Mouse (Mus musculus): ENCODE data around the gene Stfa2l1. TPM values are rescaled to one million over a fixed set of nuclear protein-coding genes. Genes with fewer than 3 reads are reported as not detected.

The Stfa2l1 gene
- polyA plus RNA-seq, 1 experiment from 2014 or later: not detected

- no peak for ATAC-seq (ENCODE audit: low FRiP score, low read depth)
- Histone ChIP-seq H3K9ac (replicated peaks) (no peak within 1 kb of the TSS), H3K9me3 (no peaks in the 10 kb centered on the region), H3K36me3 (no peaks in the 10 kb centered on the region), H3K4me1 (no peaks in the 10 kb centered on the region), H3K4me3 (no peak within 1 kb of the TSS), H3K27me3 (no peaks in the 10 kb centered on the region), H3K4me2 (replicated peaks) (no peak within 1 kb of the TSS), H3K27ac (replicated peaks) (no peak within 1 kb of the TSS)
- WGBS: 83% methylated on average over 2 of the region's 2 CpGs
Observed at GRCm38 (mm10) chr16:36209967-36210453, 53.4 kb downstream of the Stfa2l1 start, which contains the start of gene Gm5416. Gm5416 (plus strand) TSS chr16:36210403.

Other genes starting within 250 kb of the Stfa2l1 start
- gene Parp9, start 218.3 kb upstream of the Stfa2l1 start, polyA plus RNA-seq (2016; fragmentation: Nextera tagmentation; extraction: Ambion mirVana): 2.2 TPM in 2 replicates
- 2.3 and 3.0 TPM in 2 replicates for gene Dtx3l, start 217.7 kb upstream of the Stfa2l1 start, polyA plus RNA-seq (2016; fragmentation: Nextera tagmentation; extraction: Ambion mirVana)
- gene Kpna1, start 178.1 kb upstream of the Stfa2l1 start, polyA plus RNA-seq (2016; fragmentation: Nextera tagmentation; extraction: Ambion mirVana): 82.8 and 91.4 TPM in 2 replicates
- 12.5 and 13.2 TPM in 2 replicates for gene Wdr5b, start 115.6 kb upstream of the Stfa2l1 start, polyA plus RNA-seq (2016; fragmentation: Nextera tagmentation; extraction: Ambion mirVana)
- gene Fam162a, start 85.2 kb upstream of the Stfa2l1 start, polyA plus RNA-seq (2016; fragmentation: Nextera tagmentation; extraction: Ambion mirVana): 183 and 184 TPM in 2 replicates
- gene Ccdc58, start 85.1 kb upstream of the Stfa2l1 start, polyA plus RNA-seq (2016; fragmentation: Nextera tagmentation; extraction: Ambion mirVana): 59.9 and 64.9 TPM in 2 replicates
- gene Csta1, start 25.6 kb upstream of the Stfa2l1 start, polyA plus RNA-seq (2016; fragmentation: Nextera tagmentation; extraction: Ambion mirVana): 0.06 TPM in 1 of 2 replicates, not detected in the other
- gene Gm5483, start 27.4 kb downstream of the Stfa2l1 start, polyA plus RNA-seq (2016; fragmentation: Nextera tagmentation; extraction: Ambion mirVana): 1.5 and 2.0 TPM in 2 replicates
- gene Gm5416, start 53.6 kb downstream of the Stfa2l1 start, polyA plus RNA-seq (2016; fragmentation: Nextera tagmentation; extraction: Ambion mirVana): not detected in 2 replicates
- gene 2010005H15Rik, start 64.7 kb downstream of the Stfa2l1 start, polyA plus RNA-seq (2016; fragmentation: Nextera tagmentation; extraction: Ambion mirVana): not detected in 2 replicates
- 1.7 and 3.2 TPM in 2 replicates for gene Stfa1, start 120.1 kb downstream of the Stfa2l1 start, polyA plus RNA-seq (2016; fragmentation: Nextera tagmentation; extraction: Ambion mirVana)
- gene BC117090, start 177.5 kb downstream of the Stfa2l1 start, polyA plus RNA-seq (2016; fragmentation: Nextera tagmentation; extraction: Ambion mirVana): not detected in 2 replicates
- 2.4 and 3.8 TPM in 2 replicates for gene BC100530, start 210.9 kb downstream of the Stfa2l1 start, polyA plus RNA-seq (2016; fragmentation: Nextera tagmentation; extraction: Ambion mirVana)

Measured in midbrain, embryonic 12.5 days (tissue).